Mouse (Mus musculus) hematopoietic multipotent progenitor cell, adult 10-12 weeks (in vitro differentiated cells): ENCODE measurements around the gene Ewsr1. TPM values are rescaled to one million over a fixed set of nuclear protein-coding genes. Genes with fewer than 3 reads are reported as not detected.

Source experiments
- polyA plus RNA-seq: library from polyadenylated mRNA; stranded (reverse); fragments of >175 nt; gene quantifications from 2 replicates; pipeline ENCODE4 v1.2.3, GENCODE M21; 2012; ENCODE audit warnings: low replicate concordance

Gene Ewsr1
- 564 and 719 TPM in 2 replicates for polyA plus RNA-seq

DNA sequence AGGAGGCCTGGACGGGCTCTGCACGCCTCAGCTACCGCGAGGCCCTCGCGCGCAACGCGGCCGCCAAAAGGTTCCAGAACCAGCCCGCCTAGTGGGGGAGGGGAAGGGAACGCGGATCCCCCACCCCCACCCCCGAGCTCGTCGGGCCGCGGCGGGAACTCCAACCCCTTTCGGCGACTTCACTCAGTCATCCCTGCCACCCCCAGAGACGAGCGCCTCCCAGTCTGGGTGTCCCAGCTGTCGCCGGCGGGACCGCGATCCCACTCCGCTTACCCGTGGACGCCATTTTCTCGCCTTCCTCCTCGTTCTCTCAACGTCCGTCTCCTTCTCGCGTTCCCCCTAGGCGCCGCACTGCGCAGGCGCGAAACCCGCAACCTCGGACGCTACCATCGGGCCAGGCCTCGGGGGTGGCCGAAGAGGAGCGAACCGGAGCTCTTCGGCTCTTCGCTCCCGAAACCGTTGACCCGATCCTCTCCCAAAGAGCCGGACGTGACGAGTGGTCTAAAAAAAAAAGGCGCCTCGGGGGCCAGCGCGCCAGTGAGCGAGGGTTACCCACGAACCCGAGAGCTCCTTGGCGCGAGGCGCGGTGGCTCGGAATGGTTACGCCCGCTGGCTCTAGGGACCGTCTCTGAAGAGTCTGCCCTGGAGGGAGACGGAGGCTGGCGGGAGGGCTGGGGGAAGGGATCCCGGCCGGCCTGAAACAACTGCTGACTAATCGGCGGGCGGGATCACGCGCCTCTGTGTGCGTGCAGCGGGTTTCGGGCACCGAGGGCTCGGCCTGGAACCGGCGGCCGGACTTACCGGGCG, at the start of gene Ewsr1, which contains the start of gene Rhbdd3:
Ewsr1 (minus strand) TSS at position 531 of the 807 bp plus-strand sequence.
Rhbdd3 (plus strand) TSS at position 191 of the 807 bp plus-strand sequence.

DNA sequence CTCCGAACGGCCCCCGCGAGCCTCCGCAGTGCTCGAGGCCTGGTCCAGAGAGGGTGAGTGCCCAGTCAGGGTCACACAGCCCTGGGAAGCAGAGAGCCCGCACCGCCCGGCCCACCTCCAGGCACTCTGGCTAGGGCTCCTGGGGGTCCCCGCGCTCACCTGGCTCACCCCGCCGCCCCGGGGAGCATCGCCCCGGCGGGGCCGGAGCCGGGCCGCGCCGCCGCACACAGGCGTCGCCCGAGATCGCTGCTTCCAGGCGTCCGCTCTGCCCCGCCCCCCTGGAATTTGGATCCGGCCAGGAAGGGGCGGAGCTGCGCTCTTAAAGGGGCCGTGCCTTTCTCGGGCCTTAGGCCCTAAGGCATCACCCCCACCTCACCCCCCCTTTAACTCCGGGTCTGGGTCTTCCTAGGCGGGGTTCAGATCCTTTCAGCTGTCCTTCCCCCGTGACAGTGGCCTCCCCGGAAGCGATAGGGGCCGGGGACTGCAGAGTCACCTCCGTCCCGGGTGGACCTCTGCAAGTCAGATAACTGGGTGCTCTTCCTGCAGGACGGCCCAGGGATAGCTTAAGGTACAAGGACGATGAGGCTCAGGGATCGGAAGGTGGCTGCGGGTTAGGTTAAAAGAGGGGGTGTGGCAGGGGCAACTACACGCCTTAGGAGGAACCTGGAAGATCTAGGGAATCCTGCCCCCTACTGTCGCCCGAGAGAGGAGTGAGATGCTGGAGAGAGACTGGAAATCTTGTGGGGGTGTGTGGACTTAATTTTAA, 33.8 kb downstream of the Ewsr1 start, which contains the start of gene Gas2l1:
Gas2l1 (minus strand) TSS at position 272 of the 766 bp plus-strand sequence.

GRCm38 (mm10) chr11:5057856-5058641, 41.0 kb downstream of the Ewsr1 start, which contains the start of gene Rasl10a:
TSS of gene Rasl10a (plus strand) at chr11:5058128.

Other genes with a start within 250 kb of the Ewsr1 start
- gene Nf2, start 249.7 kb downstream of the Ewsr1 start, polyA plus RNA-seq = 32.0 and 79.3 TPM in 2 replicates
- gene Nipsnap1, start 225.3 kb downstream of the Ewsr1 start, polyA plus RNA-seq = 5.7 and 19.6 TPM in 2 replicates
- gene Thoc5, start 203.9 kb downstream of the Ewsr1 start, polyA plus RNA-seq = 3.2 and 5.9 TPM in 2 replicates
- 1.3 and 1.5 TPM in 2 replicates for gene Nefh, start 151.2 kb downstream of the Ewsr1 start, polyA plus RNA-seq
- gene Ap1b1, start 112.4 kb downstream of the Ewsr1 start, polyA plus RNA-seq = 26.9 and 62.0 TPM in 2 replicates
- gene Rasl10a, start 41.1 kb downstream of the Ewsr1 start, polyA plus RNA-seq = 0.39 and 0.66 TPM in 2 replicates
- 13.4 and 30.5 TPM in 2 replicates for gene Gas2l1, start 33.9 kb downstream of the Ewsr1 start, polyA plus RNA-seq
- 14.5 and 15.6 TPM in 2 replicates for gene Rhbdd3, start 340 bp downstream of the Ewsr1 start, polyA plus RNA-seq
- gene Emid1, start 53.0 kb upstream of the Ewsr1 start, polyA plus RNA-seq = 25.0 and 51.2 TPM in 2 replicates
- gene Kremen1, start 162.3 kb upstream of the Ewsr1 start, polyA plus RNA-seq = 14.8 and 23.8 TPM in 2 replicates